In the genomic region with DNA sequence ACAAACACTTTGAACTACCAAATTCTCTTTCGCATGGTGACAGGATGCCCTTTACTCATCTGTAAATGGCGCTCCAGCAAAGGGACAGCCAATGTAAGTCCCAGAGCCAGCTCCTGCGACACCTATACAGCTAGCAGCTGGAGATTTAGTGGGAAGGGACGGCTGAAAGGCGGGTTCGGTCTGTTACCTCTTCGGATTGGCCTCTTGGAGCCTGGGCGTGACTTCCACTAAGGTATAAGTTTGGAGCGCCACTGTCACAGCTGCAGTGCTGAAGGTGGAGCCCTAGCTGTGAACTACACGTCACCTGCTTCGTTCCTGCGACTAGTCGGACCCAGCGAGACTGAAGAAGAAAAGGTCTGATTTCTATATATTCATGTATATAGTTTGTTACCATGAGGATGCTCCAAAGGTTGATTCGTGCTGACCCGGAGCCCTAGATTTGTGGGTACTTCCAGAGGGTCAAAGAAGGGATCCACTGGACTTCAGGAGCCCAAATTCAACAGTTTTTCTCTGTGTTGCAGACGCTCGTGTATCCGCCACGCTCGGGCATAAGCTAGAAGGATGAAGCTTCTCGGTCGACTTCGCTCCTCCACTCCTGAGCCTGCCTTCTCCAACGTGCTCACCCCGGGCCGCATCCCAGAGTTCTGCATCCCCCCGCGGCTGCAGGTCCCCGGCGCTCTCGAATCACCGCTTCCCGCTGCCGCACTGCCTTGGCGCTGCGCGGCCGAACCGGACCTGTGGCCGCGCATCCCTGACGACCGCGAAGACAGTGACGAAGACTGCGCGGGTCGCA, we compare ENCODE assay signal across 9 mouse cellular contexts. TPM values are rescaled to one million over a fixed set of nuclear protein-coding genes. Genes with fewer than 3 reads are reported as not detected.
DNase-seq lines count a peak whose midpoint lies in the region; ATAC-seq and TF ChIP-seq lines count a peak whose summit lies in the region.
"Had no signal": no experiment of that assay in that cellular context is flagged by ENCODE, and none has a peak within 500 bp of the region (broad histone marks: within the 10 kb centered on the region; RNA-seq: fewer than 3 reads in every experiment).

C2cd4b (plus strand) TSS at position 275 of the 793 bp plus-strand sequence.

- peaks cover 25% of the 10 kb centered on the region for H3K27me3 ChIP-seq in intestine, postnatal 0 days (replicated peaks; ENCODE audit: control insufficient read depth, insufficient read depth, low read length)
- H3K27me3 ChIP-seq in limb, embryonic 11.5 days (ENCODE audit: control insufficient read depth, insufficient read depth, low read length): peaks cover 17% of the 10 kb centered on the region
- peaks cover 11% of the 10 kb centered on the region for H3K27me3 ChIP-seq in midbrain, embryonic 14.5 days (ENCODE audit: control insufficient read depth, insufficient read depth, low read length)

- H3K4me3 ChIP-seq in cortical plate, adult 2 months (ENCODE audit: insufficient read depth, low read length): peak within 1 kb of the TSS; percentile 34
- peak within 1 kb of the TSS; percentile 56 for H3K4me3 ChIP-seq in intestine, postnatal 0 days (ENCODE audit: low read depth, low read length)
- H3K4me3 ChIP-seq in limb, embryonic 11.5 days (ENCODE audit: low read depth, low read length): peak within 1 kb of the TSS; percentile 50
- H3K4me3 ChIP-seq in midbrain, embryonic 14.5 days (replicated peaks; ENCODE audit: low read depth, low read length): peak within 1 kb of the TSS; percentile 60

- no peak within 1 kb of the TSS; the same call in 1 of the 2 replicates for H3K9ac ChIP-seq in intestine, postnatal 0 days (ENCODE audit: low read depth, low read length)
- H3K9ac ChIP-seq in limb, embryonic 11.5 days (ENCODE audit: low read length): peak within 1 kb of the TSS; percentile 56
- peak within 1 kb of the TSS; percentile 69 for H3K9ac ChIP-seq in midbrain, embryonic 14.5 days (replicated peaks; ENCODE audit: low read length)

- no peaks in the 10 kb centered on the region; the same call in 1 of the 2 replicates for H3K4me1 ChIP-seq in cortical plate, adult 2 months (ENCODE audit: control insufficient read depth, insufficient read depth, low read length)
- no peaks in the 10 kb centered on the region for H3K4me1 ChIP-seq in intestine, postnatal 0 days (replicated peaks; ENCODE audit: control insufficient read depth, insufficient read depth, low read length)
- H3K4me1 ChIP-seq in limb, embryonic 11.5 days (ENCODE audit: control insufficient read depth, insufficient read depth, low read length): no peaks in the 10 kb centered on the region; the same call in 1 of the 2 replicates
- H3K4me1 ChIP-seq in midbrain, embryonic 14.5 days (ENCODE audit: control insufficient read depth, insufficient read depth, low read length): 0 out of 2 replicates have a peak, but pooled peaks cover 2% of the 10 kb centered on the region

- peak; percentile 18 for DNase-seq in gastrocnemius, postnatal 10 days
- no peak for DNase-seq in gastrocnemius, adult 8-10 months (ENCODE audit: low spot score in 2 of 2)
- DNase-seq in heart, adult 18-20 months: peak; percentile 65 to 73
- DNase-seq in limb, embryonic 11.5 days (ENCODE audit: low spot score): peak; percentile 58
- DNase-seq in midbrain, embryonic 14.5 days: peak; percentile 51
- no peak for DNase-seq in thymus, postnatal 14 days

- TF ChIP-seq POLR2A in cortical plate, adult 2 months (IDR thresholded peaks at IDR 0.05; ENCODE audit: extremely low read depth, insufficient read depth, low read length): peak; percentile 98

- peak; percentile 73 for ATAC-seq in intestine, postnatal 0 days
- ATAC-seq in limb, embryonic 11.5 days (ENCODE audit: insufficient number of reproducible peaks, low FRiP score, low TSS enrichment, low read depth): no peak
- peak; percentile 58 for ATAC-seq in midbrain, embryonic 14.5 days (ENCODE audit: low FRiP score, low TSS enrichment)

- no peaks in the 10 kb centered on the region for H3K9me3 ChIP-seq in intestine, postnatal 0 days (ENCODE audit: control insufficient read depth)
- no peaks in the 10 kb centered on the region for H3K9me3 ChIP-seq in limb, embryonic 11.5 days (ENCODE audit: control insufficient read depth, low read length)
- H3K9me3 ChIP-seq in midbrain, embryonic 14.5 days (ENCODE audit: control insufficient read depth, low read length): no peaks in the 10 kb centered on the region

- peak within 1 kb of the TSS; percentile 96 for H3K27ac ChIP-seq in cortical plate, adult 2 months (ENCODE audit: insufficient read depth, low read length)
- no peak within 1 kb of the TSS for H3K27ac ChIP-seq in intestine, postnatal 0 days (ENCODE audit: low read depth, low read length)
- no peak within 1 kb of the TSS for H3K27ac ChIP-seq in limb, embryonic 11.5 days (replicated peaks; ENCODE audit: low read depth, low read length)
- H3K27ac ChIP-seq in midbrain, embryonic 14.5 days (replicated peaks; ENCODE audit: low read depth, low read length): peak within 1 kb of the TSS; percentile 77

- H3K36me3 ChIP-seq in intestine, postnatal 0 days (ENCODE audit: control insufficient read depth, insufficient read depth): no peaks in the 10 kb centered on the region
- no peaks in the 10 kb centered on the region for H3K36me3 ChIP-seq in limb, embryonic 11.5 days (ENCODE audit: control insufficient read depth, insufficient read depth, low read length)
- no peaks in the 10 kb centered on the region for H3K36me3 ChIP-seq in midbrain, embryonic 14.5 days (ENCODE audit: control insufficient read depth, insufficient read depth, low read length)

- TF ChIP-seq CTCF in cortical plate, adult 2 months (IDR thresholded peaks at IDR 0.05; ENCODE audit: extremely low read depth, insufficient read depth, low read length): no peak
- no peak for TF ChIP-seq CTCF in intestine, postnatal 0 days (IDR thresholded peaks at IDR 0.05; ENCODE audit: low read depth)

- peak within 1 kb of the TSS; percentile 93 for H3K4me2 ChIP-seq in intestine, postnatal 0 days (replicated peaks; ENCODE audit: low read depth)
- H3K4me2 ChIP-seq in limb, embryonic 11.5 days (ENCODE audit: low read depth, severe bottlenecking): peak within 1 kb of the TSS; percentile 97
- H3K4me2 ChIP-seq in midbrain, embryonic 14.5 days (ENCODE audit: low read length): peak within 1 kb of the TSS; percentile 84

- WGBS in intestine, postnatal 0 days: 1% methylated on average over 49 of the region's 49 CpGs
- 1% methylated on average over 49 of the region's 49 CpGs for WGBS in limb, embryonic 11.5 days
- WGBS in midbrain, embryonic 14.5 days: 2% methylated on average over 47 of the region's 49 CpGs

RNA-seq across cellular contexts. Expression of gene C2cd4b, which starts in this region (rescaled TPM):
- under 1 TPM in 1 of 2 experiments, not detected in 1; 0.38 TPM for total RNA-seq in gastrocnemius, postnatal 10 days (2021)
- not detected for total RNA-seq in gastrocnemius, adult 8-10 months (2022)
- polyA plus RNA-seq in cortical plate, adult 2 months (2012; rRNA removed): 2.8 and 4.5 TPM in 2 replicates
- total RNA-seq in heart, adult 18-20 months (2021): under 1 TPM; 0.52 to 0.72 TPM
- 2.0 and 3.7 TPM in 2 replicates for polyA plus RNA-seq in intestine, postnatal 0 days (2015; fragmentation: Nextera tagmentation; extraction: Ambion mirVana)
- polyA plus RNA-seq in limb, embryonic 11.5 days (2014; fragmentation: Nextera tagmentation; extraction: Ambion mirVana): 0.23 TPM in 1 of 2 replicates, not detected in the other
- 0.71 and 1.1 TPM in 2 replicates for polyA plus RNA-seq in midbrain, embryonic 14.5 days (2014; fragmentation: Nextera tagmentation; extraction: Ambion mirVana)
- polyA plus RNA-seq: C2C12 had no signal

Comparison
In these comparisons a context has a peak if more than half of its experiments do, and no peak if none do; other contexts are left out.
1. Peak in DNase-seq in gastrocnemius, postnatal 10 days; RNA of the gene not detected or under 1 TPM.
2. Peak in DNase-seq in heart, adult 18-20 months; RNA of the gene not detected or under 1 TPM.
3. Peak in DNase-seq, H3K4me3 ChIP-seq, H3K9ac ChIP-seq and H3K4me2 ChIP-seq in limb, embryonic 11.5 days; RNA of the gene not detected or under 1 TPM.
4. H3K27ac ChIP-seq: peak in cortical plate, adult 2 months (single experiment) and midbrain, embryonic 14.5 days (single experiment); none in intestine, postnatal 0 days (single experiment) and limb, embryonic 11.5 days (single experiment).
5. Peak in every context shown above with its lines, with median percentiles within 50 percentile points of each other: H3K4me3 ChIP-seq and H3K4me2 ChIP-seq.